Mouse (Mus musculus) brain, embryonic 14.5 days (tissue): Measurements from ENCODE around the gene Cd200r2. TPM values are rescaled to one million over a fixed set of nuclear protein-coding genes. Genes with fewer than 3 reads are reported as not detected.
"Not testable (repeated sequence)": the region's sequence is repeated elsewhere in the genome, so short reads cannot be mapped to it uniquely, and the experiment has no call there.

ENCODE experiments used
- DNase-seq: peaks from one replicate; pipeline ENCODE4 v3.0.0-alpha.2; 2011; ENCODE audit warnings: low read depth
- CTCF ChIP-seq: fragments of 200-500 bp; IDR thresholded peaks from 2 replicates; pipeline ENCODE4 v1.5.1; 2012; ENCODE audit warnings: inconsistent platforms, mild to moderate bottlenecking, moderate library complexity, borderline replicate concordance; ENCODE audit not compliant: insufficient read depth, insufficient read length; ENCODE audit errors: extremely low read depth
- POLR2A ChIP-seq: fragments of 200-500 bp; IDR thresholded peaks from 2 replicates; pipeline ENCODE4 v1.6.1; 2012; ENCODE audit warnings: mild to moderate bottlenecking, inconsistent platforms, borderline replicate concordance; ENCODE audit not compliant: poor library complexity, insufficient read depth, insufficient read length, severe bottlenecking; ENCODE audit errors: extremely low read depth
- polyA plus RNA-seq: library from polyadenylated mRNA; depleted of rRNA; stranded (reverse); fragments of >200 nt; gene quantifications from 2 replicates; pipeline ENCODE4 v1.2.3, GENCODE M21; 2012; rRNA removed

The Cd200r2 gene
- polyA plus RNA-seq: not detected in 2 replicates

DNA sequence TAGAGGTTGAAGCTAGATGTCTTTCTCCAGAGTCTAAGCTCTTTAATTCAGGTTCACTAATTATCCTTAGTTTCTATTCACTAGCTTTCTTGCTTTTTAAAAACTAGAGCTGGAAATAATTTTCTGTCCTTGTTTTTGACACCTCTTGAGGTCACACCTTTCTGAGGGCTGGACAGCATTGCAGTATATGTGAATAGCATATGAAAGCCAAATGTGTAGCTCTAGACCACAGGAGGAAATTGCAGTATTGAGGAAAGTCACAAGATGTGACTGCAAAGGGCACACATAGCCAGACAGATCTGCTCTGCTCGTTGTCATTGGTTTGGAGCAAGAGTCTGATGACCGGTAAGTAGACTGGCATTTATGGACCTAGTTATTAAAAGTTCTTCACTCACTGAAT lies at the start of gene Cd200r2:
Cd200r2 (plus strand) TSS at position 301 of the 400 bp plus-strand sequence.
- no peak for TF ChIP-seq POLR2A
- no peak for TF ChIP-seq CTCF
- DNase-seq: no peak

DNA sequence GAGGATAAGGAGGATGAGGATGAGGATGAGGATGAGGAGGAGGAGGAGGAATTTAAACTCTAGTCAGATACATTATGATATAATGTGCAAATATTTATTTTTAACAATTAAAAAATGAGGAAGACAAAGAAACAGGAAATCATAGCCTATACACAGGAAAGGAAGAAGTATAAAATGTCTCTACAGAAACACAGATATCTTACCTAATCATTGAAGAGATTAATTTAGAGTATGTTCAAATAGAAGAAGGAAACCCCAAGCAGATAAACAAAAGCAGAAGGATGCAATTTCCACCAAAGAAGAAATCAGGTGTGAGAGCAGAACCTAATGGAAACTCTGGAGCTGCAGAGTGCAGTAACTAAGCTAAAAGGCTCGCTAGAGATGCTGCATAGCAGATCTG lies 48.9 kb upstream of the Cd200r2 start:
- DNase-seq: no peak
- TF ChIP-seq POLR2A (no peak), CTCF (no peak)

DNA sequence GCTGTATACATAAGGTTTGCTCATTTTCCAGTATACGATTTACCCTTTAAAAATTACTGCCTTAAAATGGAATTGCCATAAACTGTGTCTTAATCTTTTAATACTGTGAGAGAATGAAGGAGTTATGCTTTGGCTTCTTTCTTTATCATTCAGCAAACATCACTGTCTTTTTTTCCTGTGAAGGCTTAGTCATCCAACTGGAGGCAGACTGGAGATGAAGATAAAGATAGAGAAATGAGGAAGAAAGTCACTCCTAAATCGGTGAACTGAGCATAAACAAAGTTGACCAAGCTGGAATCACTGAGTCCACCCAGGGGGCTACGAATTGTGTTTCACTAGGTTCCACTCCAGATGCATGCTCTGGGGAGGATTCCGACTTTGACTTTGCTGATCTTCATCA lies 46.4 kb upstream of the Cd200r2 start:
- TF ChIP-seq CTCF (no peak), POLR2A (no peak)
- DNase-seq: no peak

DNA sequence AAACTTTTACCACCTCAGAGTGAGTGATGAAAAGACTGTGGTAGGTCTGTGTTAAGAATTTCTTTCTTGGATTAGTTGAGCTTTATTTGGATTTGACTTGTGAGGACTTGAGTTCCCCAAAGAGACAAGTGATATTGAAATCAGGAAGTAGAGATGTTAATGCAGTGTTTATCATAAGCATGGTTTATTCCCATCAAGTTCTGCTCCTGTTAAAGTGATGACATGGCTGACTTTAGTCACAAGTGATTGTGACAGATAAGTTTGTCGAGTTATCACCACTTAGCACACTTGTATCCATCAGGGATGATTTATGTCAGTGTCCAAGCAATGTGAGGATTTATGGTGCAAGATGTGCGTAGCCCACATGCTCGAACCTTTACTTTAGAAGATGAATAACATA lies 34.6 kb upstream of the Cd200r2 start:
- TF ChIP-seq POLR2A (no peak), CTCF (no peak)
- DNase-seq: no peak

DNA sequence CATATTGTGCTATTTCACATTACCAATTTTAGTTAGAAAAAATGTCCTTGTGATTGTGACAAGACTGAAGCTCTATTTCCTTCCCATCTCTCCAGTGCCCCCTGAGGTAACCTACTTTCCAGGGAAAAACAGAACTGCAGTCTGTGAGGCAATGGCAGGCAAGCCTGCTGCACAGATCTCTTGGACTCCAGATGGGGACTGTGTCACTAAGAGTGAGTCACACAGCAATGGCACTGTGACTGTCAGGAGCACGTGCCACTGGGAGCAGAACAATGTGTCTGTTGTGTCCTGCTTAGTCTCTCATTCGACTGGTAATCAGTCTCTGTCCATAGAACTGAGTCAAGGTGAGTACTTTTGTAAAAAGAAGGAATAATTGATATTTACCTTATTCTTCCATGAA lies 33.7 kb upstream of the Cd200r2 start:
- not testable (repeated sequence) for DNase-seq

DNA sequence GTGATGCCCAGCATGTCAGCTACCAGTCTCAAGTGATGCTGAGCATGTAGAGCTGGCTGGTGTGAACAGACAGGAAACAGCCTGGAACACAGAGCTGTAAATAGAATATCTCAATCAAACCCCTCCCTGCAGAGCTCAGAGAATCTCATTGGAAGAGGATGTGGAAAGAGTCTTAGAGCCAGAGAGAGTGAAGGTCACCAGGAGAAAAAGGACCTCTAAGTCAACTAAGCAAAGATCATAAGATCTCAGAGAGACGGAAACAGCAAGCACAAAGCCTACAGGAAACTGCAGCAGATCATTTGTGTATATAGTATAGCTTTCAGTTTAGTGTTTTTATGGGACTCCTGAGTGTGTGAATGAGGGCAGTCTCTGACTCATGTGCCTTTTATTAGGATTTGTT lies 8.3 kb downstream of the Cd200r2 start:
- no peak for DNase-seq

DNA sequence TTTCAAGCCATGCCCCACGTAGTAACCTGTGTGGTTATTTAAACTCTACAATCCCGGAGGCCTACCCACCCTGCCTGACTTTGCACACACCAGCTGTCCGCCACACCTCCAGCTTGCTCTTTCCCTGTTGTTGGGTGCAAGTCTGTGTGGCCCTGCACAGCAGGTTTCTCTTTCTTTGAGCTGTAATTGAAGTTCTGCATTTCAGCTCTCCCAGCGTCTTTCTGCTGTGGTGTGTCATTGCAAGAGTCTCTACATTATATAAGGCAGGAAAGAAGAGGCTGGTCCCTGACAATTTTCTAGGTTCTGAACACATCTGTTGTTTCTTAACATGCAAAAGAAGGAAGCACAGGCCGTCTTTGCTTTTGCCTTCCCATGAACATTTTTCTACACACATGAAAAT lies 9.7 kb downstream of the Cd200r2 start:
- TF ChIP-seq POLR2A (no peak), CTCF (no peak)
- DNase-seq: no peak

More for the DNA sequence above, 8.3 kb downstream of the Cd200r2 start:
- TF ChIP-seq CTCF: no peak
- no peak for TF ChIP-seq POLR2A

DNA sequence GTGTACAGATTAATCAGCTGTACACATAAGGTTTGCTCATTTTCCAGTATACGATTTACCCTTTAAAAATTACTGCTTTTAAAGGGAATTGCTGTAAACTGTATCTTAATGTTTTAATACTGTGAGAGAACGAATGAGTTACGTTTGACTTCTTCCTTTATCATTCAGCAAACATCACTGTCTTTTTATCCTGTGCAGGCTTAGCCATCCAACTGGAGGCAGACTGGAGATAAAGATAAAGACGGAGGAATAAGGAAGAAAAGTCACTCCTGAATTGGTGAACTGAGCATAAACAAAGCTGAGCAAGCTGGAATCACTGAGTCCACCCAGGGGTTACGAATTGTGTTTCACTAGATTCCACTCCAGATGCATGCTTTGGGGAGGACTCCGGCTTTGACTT lies 10.7 kb downstream of the Cd200r2 start:
- TF ChIP-seq CTCF (no peak), POLR2A (no peak)
- no peak for DNase-seq

DNA sequence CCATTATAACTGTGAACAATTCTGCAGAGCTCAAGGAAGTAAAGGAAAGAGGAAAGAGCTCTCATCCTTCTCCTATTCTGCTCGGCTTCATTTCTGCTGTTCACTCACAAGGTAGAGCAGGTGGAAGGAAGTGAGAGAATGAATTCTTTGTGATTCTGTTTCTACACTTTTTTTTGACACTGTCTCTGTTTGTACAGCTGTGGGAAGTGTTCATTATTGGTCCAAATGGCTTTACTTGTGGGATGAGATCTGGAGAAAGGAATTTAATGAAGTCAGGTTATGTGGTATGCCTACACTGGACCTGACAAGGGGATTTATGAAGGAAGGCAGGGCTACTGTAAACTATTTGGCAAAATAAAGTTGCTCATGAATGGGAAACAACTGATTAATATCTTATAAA lies 23.9 kb downstream of the Cd200r2 start:
- TF ChIP-seq CTCF (no peak), POLR2A (no peak)
- no peak for DNase-seq

DNA sequence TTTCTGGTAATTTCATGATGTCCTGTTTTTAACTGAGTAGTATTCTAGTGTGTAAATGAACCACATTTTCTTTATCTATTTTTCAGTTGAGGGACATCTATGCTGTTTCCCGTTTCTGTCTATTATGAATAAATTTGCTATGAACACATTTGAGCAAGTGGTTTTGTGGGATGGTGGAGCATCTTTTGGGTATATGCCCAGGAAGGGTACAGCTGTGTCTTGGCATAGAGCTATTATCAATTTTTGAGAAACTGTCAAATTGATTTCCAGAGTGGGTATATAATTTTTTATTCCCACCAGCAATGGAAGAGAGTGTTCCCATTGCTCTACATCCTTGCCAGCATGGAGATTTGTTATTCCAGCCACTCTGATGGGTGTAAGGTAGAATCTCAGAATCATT lies 65.1 kb downstream of the Cd200r2 start:
- no peak for TF ChIP-seq POLR2A
- no peak for TF ChIP-seq CTCF

DNA sequence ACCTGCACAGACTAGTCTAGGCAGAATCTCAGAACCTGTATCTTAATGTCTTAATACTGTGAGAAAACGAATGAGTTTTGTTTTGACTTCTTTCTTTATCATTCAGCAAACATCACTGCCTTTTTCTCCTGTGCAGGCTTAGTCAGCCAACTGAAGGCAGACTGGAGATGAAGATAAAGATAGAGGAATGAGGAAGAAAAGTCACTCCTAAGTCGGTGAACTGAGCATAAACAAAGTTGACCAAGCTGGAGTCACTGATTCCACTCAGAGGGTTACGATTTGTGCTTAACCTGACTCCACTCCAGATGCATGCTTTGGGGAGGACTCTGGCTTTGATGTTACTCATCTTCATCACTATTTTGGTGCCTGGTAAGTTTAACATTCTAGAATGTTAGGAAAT lies 76.6 kb downstream of the Cd200r2 start, which contains the start of gene Cd200r3:
Cd200r3 (plus strand) TSS at position 211 of the 400 bp plus-strand sequence.
- TF ChIP-seq POLR2A (no peak), CTCF (no peak)

More for the DNA sequence above, 65.1 kb downstream of the Cd200r2 start:
- no peak for DNase-seq

DNA sequence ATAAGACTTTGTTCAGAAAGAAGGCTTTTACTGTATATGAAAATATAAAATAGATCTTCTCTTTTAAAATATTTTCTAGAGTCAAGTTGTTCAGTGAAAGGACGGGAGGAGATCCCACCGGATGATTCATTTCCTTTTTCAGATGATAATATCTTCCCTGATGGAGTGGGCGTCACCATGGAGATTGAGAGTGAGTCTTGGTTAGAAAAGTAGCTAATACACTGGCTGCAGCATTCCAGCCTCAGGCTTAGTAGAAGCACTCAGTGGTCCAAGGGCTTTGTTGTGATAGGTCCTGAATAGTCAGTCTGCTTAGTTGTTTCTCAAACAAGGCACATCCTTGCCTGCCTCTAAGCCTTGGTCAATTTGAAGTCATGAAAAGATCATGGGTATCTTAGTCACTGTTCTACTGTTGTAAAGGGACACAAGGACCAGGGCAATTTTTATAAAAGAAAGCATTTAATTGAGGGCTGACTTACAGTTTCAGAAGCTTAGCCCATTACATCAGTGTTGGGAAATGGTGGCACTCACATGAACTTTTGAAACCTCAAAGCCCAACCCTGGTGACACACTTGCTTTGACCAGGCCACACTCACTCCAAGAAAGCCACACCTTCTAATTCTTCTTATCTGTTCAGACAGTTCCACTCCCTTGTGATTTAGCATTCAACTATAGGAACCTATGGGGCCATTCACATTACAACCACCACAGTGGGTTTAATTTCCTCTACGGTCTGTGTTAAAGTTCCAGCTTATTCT lies 84.6 kb downstream of the Cd200r2 start:
- DNase-seq: no peak
- TF ChIP-seq POLR2A: no peak
- TF ChIP-seq CTCF: no peak

More for the DNA sequence above, 76.6 kb downstream of the Cd200r2 start, which contains the start of gene Cd200r3:
- no peak for DNase-seq

DNA sequence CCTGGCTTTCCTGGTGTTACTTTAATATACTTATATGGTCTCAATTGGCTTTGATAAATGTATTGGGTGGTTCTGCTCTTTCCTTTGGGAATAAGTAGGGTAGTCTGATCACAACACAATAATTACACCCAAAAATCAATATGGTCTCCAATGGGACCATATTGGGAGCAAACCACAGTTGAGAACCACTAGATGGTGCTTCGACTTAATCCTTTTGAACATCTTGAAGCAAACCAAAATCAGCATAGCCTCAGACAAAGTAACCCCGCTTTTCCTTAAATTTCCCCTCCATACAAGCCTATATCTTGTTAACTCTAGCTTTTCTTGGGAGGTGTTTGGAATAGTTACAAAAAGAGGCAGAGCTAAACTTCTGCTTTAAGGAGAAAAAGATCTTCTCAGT lies 95.4 kb downstream of the Cd200r2 start:
- no peak for DNase-seq
- no peak for TF ChIP-seq POLR2A
- TF ChIP-seq CTCF: no peak

DNA sequence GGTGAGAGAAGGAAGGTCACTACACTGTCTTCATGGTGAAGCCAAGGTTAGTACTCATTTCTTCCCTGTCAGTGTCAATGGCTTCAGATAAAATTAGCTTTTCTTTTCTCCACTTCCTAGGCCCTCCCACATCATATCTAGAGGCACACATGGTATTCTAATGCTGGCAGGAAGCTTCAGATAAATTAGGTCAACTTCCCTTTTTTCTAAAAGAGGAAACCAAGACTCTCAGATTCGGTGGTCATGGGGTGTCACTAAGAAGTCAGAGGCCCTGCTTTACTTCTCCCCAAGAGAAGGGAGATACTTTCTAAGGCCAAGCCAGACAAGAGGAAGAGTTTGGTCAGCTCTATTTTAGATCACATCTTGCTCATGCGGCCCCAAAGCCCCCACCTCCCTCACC lies 95.9 kb downstream of the Cd200r2 start:
- TF ChIP-seq POLR2A (no peak), CTCF (no peak)
- DNase-seq: no peak
